Mouse (Mus musculus): ENCODE results near the gene Mup6. TPM values are rescaled to one million over a fixed set of nuclear protein-coding genes. Genes with fewer than 3 reads are reported as not detected.
A peak's percentile ranks its signal among the peaks of the same experiment; 100 is the strongest.
"Not testable (repeated sequence)": the region's sequence is repeated elsewhere in the genome, so short reads cannot be mapped to it uniquely, and the experiment has no call there.

Gene Mup6
- total RNA-seq (2015; ENCODE audit: low replicate concordance), result not detected in 2 replicates
- not detected in 2 replicates for total RNA-seq (2017; ENCODE audit: low replicate concordance)

- no peak for ATAC-seq (replicated peaks; ENCODE audit: low FRiP score, poor library complexity, severe bottlenecking)
Observed at GRCm38 (mm10) chr4:59963405-59964344, at the start of gene Mup6. TSS of gene Mup6 (plus strand) at chr4:59964294.

GRCm38 (mm10) chr4:59914608-59915403 is 49.3 kb upstream of the Mup6 start, which contains the start of gene Slc46a2:
TSS of gene Slc46a2 (minus strand) at chr4:59915056.
- ATAC-seq (replicated peaks; ENCODE audit: low FRiP score, poor library complexity, severe bottlenecking), result no peak

- no peak for ATAC-seq (replicated peaks; ENCODE audit: low FRiP score, poor library complexity, severe bottlenecking)
Observed at GRCm38 (mm10) chr4:59917966-59918365, 46.1 kb upstream of the Mup6 start.

- no peak for ATAC-seq (replicated peaks; ENCODE audit: low FRiP score, poor library complexity, severe bottlenecking)
Observed at GRCm38 (mm10) chr4:59925082-59925481, 39.0 kb upstream of the Mup6 start.

- ATAC-seq (replicated peaks; ENCODE audit: low FRiP score, poor library complexity, severe bottlenecking), result no peak
Observed at GRCm38 (mm10) chr4:59927666-59928065, 36.4 kb upstream of the Mup6 start.

GRCm38 (mm10) chr4:59928347-59928746 is 35.7 kb upstream of the Mup6 start:
- no peak for ATAC-seq (replicated peaks; ENCODE audit: low FRiP score, poor library complexity, severe bottlenecking)

GRCm38 (mm10) chr4:59932505-59933281 is 31.4 kb upstream of the Mup6 start:
- 0 out of 2 replicates have a peak, but pooled peaks have one; percentile 14 for ATAC-seq (replicated peaks; ENCODE audit: low FRiP score, poor library complexity, severe bottlenecking)

- no peak for ATAC-seq (replicated peaks; ENCODE audit: low FRiP score, poor library complexity, severe bottlenecking)
Observed at GRCm38 (mm10) chr4:59937543-59937942, 26.6 kb upstream of the Mup6 start.

- ATAC-seq (replicated peaks; ENCODE audit: low FRiP score, poor library complexity, severe bottlenecking), result no peak
Observed at GRCm38 (mm10) chr4:59960610-59961009, 3.5 kb upstream of the Mup6 start, which contains the start of gene Mup4. TSS of gene Mup4 (minus strand) at chr4:59960710.

- ATAC-seq (replicated peaks; ENCODE audit: low FRiP score, poor library complexity, severe bottlenecking), result not testable (repeated sequence)
Observed at GRCm38 (mm10) chr4:59997894-59998293, 33.8 kb downstream of the Mup6 start.

- not testable (repeated sequence) for ATAC-seq (replicated peaks; ENCODE audit: low FRiP score, poor library complexity, severe bottlenecking)
Observed at GRCm38 (mm10) chr4:60020141-60020540, 56.0 kb downstream of the Mup6 start.

GRCm38 (mm10) chr4:60029334-60030111 is 65.4 kb downstream of the Mup6 start:
- not testable (repeated sequence) for ATAC-seq (replicated peaks; ENCODE audit: low FRiP score, poor library complexity, severe bottlenecking)

Other genes starting within 250 kb of the Mup6 start
- 7.1 and 15.1 TPM in 2 replicates for gene Inip, start 162.7 kb upstream of the Mup6 start, total RNA-seq (2015; ENCODE audit: low replicate concordance)
- 15.9 and 23.4 TPM in 2 replicates for gene Inip, start 162.7 kb upstream of the Mup6 start, total RNA-seq (2017; ENCODE audit: low replicate concordance)
- gene Snx30, start 158.5 kb upstream of the Mup6 start, total RNA-seq (2015; ENCODE audit: low replicate concordance), result 2.2 and 2.5 TPM in 2 replicates
- 3.1 and 5.0 TPM in 2 replicates for gene Snx30, start 158.5 kb upstream of the Mup6 start, total RNA-seq (2017; ENCODE audit: low replicate concordance)
- not detected in 2 replicates for gene Slc46a2, start 49.2 kb upstream of the Mup6 start, total RNA-seq (2015; ENCODE audit: low replicate concordance)
- not detected in 2 replicates for gene Slc46a2, start 49.2 kb upstream of the Mup6 start, total RNA-seq (2017; ENCODE audit: low replicate concordance)
- not detected in 2 replicates for gene Mup4, start 3.6 kb upstream of the Mup6 start, total RNA-seq (2015; ENCODE audit: low replicate concordance)
- gene Mup4, start 3.6 kb upstream of the Mup6 start, total RNA-seq (2017; ENCODE audit: low replicate concordance), result not detected in 2 replicates
- not detected in 2 replicates for gene Mup7, start 106.2 kb downstream of the Mup6 start, total RNA-seq (2015; ENCODE audit: low replicate concordance)
- gene Mup7, start 106.2 kb downstream of the Mup6 start, total RNA-seq (2017; ENCODE audit: low replicate concordance), result not detected in 2 replicates
- not detected in 2 replicates for gene Mup2, start 190.0 kb downstream of the Mup6 start, total RNA-seq (2015; ENCODE audit: low replicate concordance)
- not detected in 2 replicates for gene Mup2, start 190.0 kb downstream of the Mup6 start, total RNA-seq (2017; ENCODE audit: low replicate concordance)